Mouse (Mus musculus): ENCODE results near the gene Blm. TPM values are rescaled to one million over a fixed set of nuclear protein-coding genes. Genes with fewer than 3 reads are reported as not detected.

Gene Blm
- polyA plus RNA-seq, 1 experiment from 2014 or later: 27.7 TPM

GRCm38 (mm10) chr7:80406186-80406585 is 128.7 kb downstream of the Blm start:
- 74% methylated on average over 3 of the region's 3 CpGs for WGBS (ENCODE audit: insufficient replicate concordance)

GRCm38 (mm10) chr7:80405188-80405695 is 129.7 kb downstream of the Blm start, which contains the start of gene Furin:
TSS of gene Furin (minus strand) at chr7:80405436.
- Histone ChIP-seq H3K36me3 (ENCODE audit: control insufficient read depth, insufficient read depth, low read length) (no peaks in the 10 kb centered on the region), H3K27me3 (ENCODE audit: control insufficient read depth, insufficient read depth, low read length) (no peaks in the 10 kb centered on the region), H3K27ac (ENCODE audit: low read depth, low read length) (peak within 1 kb of the TSS; percentile 94), H3K9ac (ENCODE audit: low read depth, low read length) (0 out of 2 replicates have a peak within 1 kb of the TSS, but pooled peaks have one; percentile 24), H3K4me1 (ENCODE audit: control insufficient read depth, insufficient read depth, low read length) (peaks cover 29% of the 10 kb centered on the region), H3K4me3 (ENCODE audit: low read depth, low read length) (no peak within 1 kb of the TSS), H3K4me2 (no peak within 1 kb of the TSS), H3K9me3 (replicated peaks; ENCODE audit: control insufficient read depth, low read length) (no peaks in the 10 kb centered on the region)
- ATAC-seq (replicated peaks; ENCODE audit: insufficient number of reproducible peaks, low FRiP score, low TSS enrichment): no peak
- 62% methylated on average over 9 of the region's 9 CpGs for WGBS (ENCODE audit: insufficient replicate concordance)

More at GRCm38 (mm10) chr7:80406186-80406585, 128.7 kb downstream of the Blm start:
- no peaks in the 10 kb centered on the region for H3K36me3 ChIP-seq (ENCODE audit: control insufficient read depth, insufficient read depth, low read length)
- no peak overlapping the region for H3K9ac ChIP-seq (ENCODE audit: low read depth, low read length)
- peaks cover 20% of the 10 kb centered on the region for H3K4me1 ChIP-seq (ENCODE audit: control insufficient read depth, insufficient read depth, low read length)
- no peak for ATAC-seq (replicated peaks; ENCODE audit: insufficient number of reproducible peaks, low FRiP score, low TSS enrichment)
- H3K27ac ChIP-seq (ENCODE audit: low read depth, low read length): no peak overlapping the region
- no peaks in the 10 kb centered on the region for H3K9me3 ChIP-seq (replicated peaks; ENCODE audit: control insufficient read depth, low read length)
- H3K4me3 ChIP-seq (ENCODE audit: low read depth, low read length): no peak overlapping the region
- H3K4me2 ChIP-seq: no peak overlapping the region
- no peaks in the 10 kb centered on the region for H3K27me3 ChIP-seq (ENCODE audit: control insufficient read depth, insufficient read depth, low read length)

Other genes with a start within 250 kb of the Blm start
- 148 and 156 TPM in 2 replicates for gene Prc1, start 240.7 kb downstream of the Blm start, polyA plus RNA-seq (2014; fragmentation: Nextera tagmentation; extraction: Ambion mirVana)
- gene Rccd1, start 210.7 kb downstream of the Blm start, polyA plus RNA-seq (2014; fragmentation: Nextera tagmentation; extraction: Ambion mirVana): 8.9 and 9.0 TPM in 2 replicates
- gene Unc45a, start 194.1 kb downstream of the Blm start, polyA plus RNA-seq (2014; fragmentation: Nextera tagmentation; extraction: Ambion mirVana): 11.3 and 15.6 TPM in 2 replicates
- 13.3 and 15.7 TPM in 2 replicates for gene Hddc3, start 192.0 kb downstream of the Blm start, polyA plus RNA-seq (2014; fragmentation: Nextera tagmentation; extraction: Ambion mirVana)
- gene Man2a2, start 163.7 kb downstream of the Blm start, polyA plus RNA-seq (2014; fragmentation: Nextera tagmentation; extraction: Ambion mirVana): 12.3 and 12.7 TPM in 2 replicates
- gene Fes, start 147.2 kb downstream of the Blm start, polyA plus RNA-seq (2014; fragmentation: Nextera tagmentation; extraction: Ambion mirVana): 4.7 and 7.1 TPM in 2 replicates
- gene Furin, start 129.7 kb downstream of the Blm start, polyA plus RNA-seq (2014; fragmentation: Nextera tagmentation; extraction: Ambion mirVana): 16.0 and 23.5 TPM in 2 replicates
- gene Crtc3, start 153.8 kb upstream of the Blm start, polyA plus RNA-seq (2014; fragmentation: Nextera tagmentation; extraction: Ambion mirVana): 13.4 and 14.2 TPM in 2 replicates